Mouse (Mus musculus) colon, adult 2 months (tissue): Measurements from ENCODE around the gene Pou2f3. TPM values are rescaled to one million over a fixed set of nuclear protein-coding genes. Genes with fewer than 3 reads are reported as not detected.

Experiments used
- polyA plus RNA-seq: library from polyadenylated mRNA; depleted of rRNA; stranded (reverse); fragments of >200 nt; gene quantifications from 2 replicates; pipeline ENCODE4 v1.2.3, GENCODE M21; 2012; rRNA removed

The Pou2f3 gene
- polyA plus RNA-seq = 0.77 and 0.78 TPM in 2 replicates

DNA sequence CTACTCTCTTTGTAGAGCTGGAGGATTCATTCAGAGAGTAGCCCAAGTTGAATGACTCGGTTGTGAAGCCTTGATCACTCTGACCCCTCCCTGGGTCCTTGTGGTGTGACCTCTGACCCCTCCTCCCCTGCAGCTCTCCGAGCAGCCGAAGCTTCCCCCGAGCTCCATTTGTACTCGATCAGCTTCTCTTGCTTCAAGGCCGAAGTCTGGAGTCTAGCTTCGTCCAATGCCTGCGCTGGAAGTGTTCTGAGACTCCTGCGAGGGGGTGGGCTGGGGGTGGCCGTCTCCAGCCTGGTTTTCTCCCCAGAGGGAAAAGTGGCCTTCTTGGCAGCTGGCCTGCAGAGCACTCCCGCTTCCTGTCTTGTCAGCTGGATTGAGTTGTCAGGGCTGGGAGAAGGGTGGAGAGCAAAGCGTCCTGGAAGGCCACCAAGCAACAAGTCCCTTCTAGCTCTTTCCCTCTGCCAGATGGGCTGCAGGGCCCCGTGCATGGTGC lies at the start of gene Pou2f3:
Gene Pou2f3 (minus strand): TSS at position 180 of the 493 bp plus-strand sequence.

DNA sequence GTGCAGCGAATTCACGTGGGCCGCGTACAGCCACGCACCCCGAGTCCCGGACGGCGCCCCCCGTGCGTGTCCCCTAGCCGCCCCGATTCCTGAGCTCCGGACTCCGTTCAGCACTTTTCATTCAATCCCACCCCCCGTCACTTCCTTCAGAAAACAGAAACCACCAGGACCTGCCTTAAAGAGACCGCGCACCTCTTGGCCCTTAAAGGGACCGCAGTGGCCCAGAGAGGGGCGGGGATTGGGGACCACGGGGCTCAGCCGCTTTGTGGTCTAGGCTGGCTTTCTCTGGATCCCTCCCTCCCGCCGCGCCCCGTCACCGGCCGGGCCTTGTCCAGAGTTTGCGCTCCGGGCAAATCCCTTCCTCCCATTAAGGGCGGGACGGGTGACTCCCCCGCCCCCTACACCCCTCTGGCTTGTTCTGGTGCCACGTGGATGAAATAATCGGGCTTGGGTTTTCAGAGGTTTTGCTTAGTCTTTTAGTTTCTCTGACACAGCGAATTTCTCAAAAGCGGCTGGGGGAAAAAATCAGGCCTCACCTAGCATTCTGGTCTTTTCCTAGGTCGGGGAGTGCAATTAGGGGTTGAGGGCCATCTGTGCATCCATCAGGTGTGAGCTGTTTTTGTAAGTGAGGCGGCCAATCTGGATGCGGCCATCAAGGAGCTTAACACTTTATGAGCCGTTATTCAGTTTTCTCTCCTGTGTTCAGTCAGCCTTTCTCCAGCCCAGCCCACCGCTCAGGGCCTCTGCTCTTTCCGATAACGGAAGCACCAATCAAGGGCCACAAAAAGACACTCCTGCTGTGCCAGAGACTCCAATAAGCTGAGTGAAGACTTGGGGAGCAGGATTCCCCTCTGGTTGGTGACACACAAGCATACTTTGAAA lies 29.8 kb upstream of the Pou2f3 start, which contains the start of gene Oaf:
Gene Oaf (minus strand): TSS at position 200 of the 882 bp plus-strand sequence.

DNA sequence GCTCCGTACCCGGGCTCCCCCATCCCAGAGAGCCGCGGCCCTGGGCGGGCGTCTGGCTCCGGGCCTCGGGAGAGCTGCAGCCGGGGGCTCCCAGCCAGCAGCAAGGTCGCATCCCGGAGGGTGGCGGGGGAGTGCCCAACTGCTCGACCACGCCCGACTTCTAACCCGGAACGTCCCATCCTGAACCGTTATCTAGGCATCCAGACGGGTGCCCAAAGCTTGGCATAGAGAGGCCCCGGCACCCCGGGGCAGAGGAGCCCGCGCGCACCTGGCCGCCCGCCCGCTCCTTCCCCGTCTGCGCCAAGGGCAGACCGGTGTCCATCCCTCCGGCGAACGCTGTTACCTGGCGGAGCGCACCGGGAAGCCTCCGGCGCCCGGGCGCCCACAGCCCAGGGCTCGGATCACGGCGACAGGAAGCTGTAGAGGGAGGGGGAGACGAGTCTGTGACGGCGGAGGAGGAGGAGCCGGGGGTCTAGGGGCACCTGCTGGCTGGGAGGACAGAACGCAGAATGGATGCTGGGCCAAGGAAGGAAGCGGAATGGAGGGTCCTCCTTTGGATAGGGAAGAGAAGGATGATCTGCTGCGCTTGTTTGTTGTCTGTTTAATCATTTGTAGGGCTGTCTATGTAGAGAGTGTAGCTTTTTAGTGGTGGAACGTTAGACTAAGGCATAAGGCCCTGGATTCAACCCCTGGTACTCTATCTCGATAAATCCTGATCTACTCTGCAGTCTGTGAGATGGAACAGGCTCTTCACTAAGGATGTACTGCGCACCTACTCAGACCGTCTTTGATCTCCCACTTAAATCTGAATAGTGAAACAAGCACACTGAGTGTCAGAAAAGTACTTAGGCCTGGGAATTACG lies 93.8 kb downstream of the Pou2f3 start, which contains the start of gene Tmem136:
Gene Tmem136 (minus strand): TSS at position 437 of the 863 bp plus-strand sequence.

DNA sequence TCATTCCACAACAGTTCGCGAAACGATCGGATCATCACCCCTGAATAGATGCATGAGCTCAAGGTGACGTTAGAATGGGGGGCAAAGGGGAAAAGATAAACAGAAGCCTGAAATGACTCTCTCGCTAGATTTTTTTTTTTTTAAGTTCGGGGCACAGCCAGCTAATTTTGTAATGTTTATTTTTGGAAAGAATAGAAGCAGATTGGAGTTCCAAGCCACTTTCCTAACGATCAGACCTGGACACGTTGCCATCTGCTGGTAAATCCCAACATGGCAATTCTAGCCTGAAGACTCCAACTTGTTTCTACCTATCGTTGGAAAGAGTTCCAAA lies 103.0 kb downstream of the Pou2f3 start, which contains the start of gene Arhgef12:
Gene Arhgef12 (minus strand): TSS at position 53 of the 331 bp plus-strand sequence.

Other genes with a start within 250 kb of the Pou2f3 start
- gene Arhgef12, start 103.1 kb downstream of the Pou2f3 start, polyA plus RNA-seq = 10.2 and 10.4 TPM in 2 replicates
- 1.5 and 1.6 TPM in 2 replicates for gene Tmem136, start 93.8 kb downstream of the Pou2f3 start, polyA plus RNA-seq
- gene Oaf, start 29.5 kb upstream of the Pou2f3 start, polyA plus RNA-seq = 42.4 and 50.7 TPM in 2 replicates
- 0.41 and 1.2 TPM in 2 replicates for gene Trim29, start 100.5 kb upstream of the Pou2f3 start, polyA plus RNA-seq